Mouse (Mus musculus): ENCODE data around the gene Dynlt1f.
"Not testable (repeated sequence)": the region's sequence is repeated elsewhere in the genome, so short reads cannot be mapped to it uniquely, and the experiment has no call there.

Gene Dynlt1f

GRCm38 (mm10) chr17:6621976-6622375 is 33.7 kb downstream of the Dynlt1f start:
- not testable (repeated sequence) for DNase-seq

- not testable (repeated sequence) for DNase-seq
These were observed 34.8 kb downstream of the Dynlt1f start for GRCm38 (mm10) chr17:6620730-6621451.

GRCm38 (mm10) chr17:6620035-6620434 is 35.7 kb downstream of the Dynlt1f start:
- not testable (repeated sequence) for DNase-seq

GRCm38 (mm10) chr17:6619271-6619670 is 36.4 kb downstream of the Dynlt1f start:
- DNase-seq, result not testable (repeated sequence)

GRCm38 (mm10) chr17:6617689-6618400 is 37.9 kb downstream of the Dynlt1f start:
- DNase-seq, result not testable (repeated sequence)

- DNase-seq, result not testable (repeated sequence)
These were observed 39.0 kb downstream of the Dynlt1f start for GRCm38 (mm10) chr17:6616731-6617130.

GRCm38 (mm10) chr17:6614316-6614715 is 41.4 kb downstream of the Dynlt1f start:
- not testable (repeated sequence) for DNase-seq

- not testable (repeated sequence) for DNase-seq
These were observed 42.2 kb downstream of the Dynlt1f start for GRCm38 (mm10) chr17:6613524-6613923.

- not testable (repeated sequence) for DNase-seq
These were observed 50.4 kb downstream of the Dynlt1f start for GRCm38 (mm10) chr17:6605347-6605746.

- DNase-seq, result not testable (repeated sequence)
These were observed 53.5 kb downstream of the Dynlt1f start for GRCm38 (mm10) chr17:6602205-6602604.

- peak; percentile 80 for DNase-seq
These were observed 54.3 kb downstream of the Dynlt1f start, which contains the start of gene Dynlt1c for GRCm38 (mm10) chr17:6601204-6601911. Dynlt1c (plus strand) TSS chr17:6601671.

GRCm38 (mm10) chr17:6600216-6600911 is 55.3 kb downstream of the Dynlt1f start:
- not testable (repeated sequence) for DNase-seq

GRCm38 (mm10) chr17:6598356-6598755 is 57.3 kb downstream of the Dynlt1f start:
- not testable (repeated sequence) for DNase-seq
